Mouse (Mus musculus): ENCODE data around the gene Ttc22.

The Ttc22 gene

GRCm38 (mm10) chr4:106622030-106622493 lies at the start of gene Ttc22:
Gene Ttc22 (plus strand): TSS chr4:106622432.
- DNase-seq (ENCODE audit: low read depth, low spot score) = no peak

GRCm38 (mm10) chr4:106575022-106575421 lies 47.2 kb upstream of the Ttc22 start:
- no peak for DNase-seq (ENCODE audit: low read depth, low spot score)

- no peak for DNase-seq (ENCODE audit: low read depth, low spot score)
Observed at GRCm38 (mm10) chr4:106577511-106577910, 44.7 kb upstream of the Ttc22 start.

- no peak for DNase-seq (ENCODE audit: low read depth, low spot score)
Observed at GRCm38 (mm10) chr4:106581176-106581864, 40.9 kb upstream of the Ttc22 start.

- DNase-seq (ENCODE audit: low read depth, low spot score) = no peak
Observed at GRCm38 (mm10) chr4:106581865-106582204, 40.4 kb upstream of the Ttc22 start.

GRCm38 (mm10) chr4:106582428-106583153 lies 39.6 kb upstream of the Ttc22 start:
- no peak for DNase-seq (ENCODE audit: low read depth, low spot score)

GRCm38 (mm10) chr4:106584665-106585064 lies 37.6 kb upstream of the Ttc22 start:
- no peak for DNase-seq (ENCODE audit: low read depth, low spot score)

GRCm38 (mm10) chr4:106587075-106587474 lies 35.2 kb upstream of the Ttc22 start:
- DNase-seq (ENCODE audit: low read depth, low spot score) = no peak

- no peak for DNase-seq (ENCODE audit: low read depth, low spot score)
Observed at GRCm38 (mm10) chr4:106590142-106590541, 32.1 kb upstream of the Ttc22 start.

GRCm38 (mm10) chr4:106590871-106591270 lies 31.4 kb upstream of the Ttc22 start:
- no peak for DNase-seq (ENCODE audit: low read depth, low spot score)

GRCm38 (mm10) chr4:106593636-106594035 lies 28.6 kb upstream of the Ttc22 start:
- DNase-seq (ENCODE audit: low read depth, low spot score) = no peak

GRCm38 (mm10) chr4:106596200-106596599 lies 26.0 kb upstream of the Ttc22 start:
- DNase-seq (ENCODE audit: low read depth, low spot score) = no peak

GRCm38 (mm10) chr4:106597055-106597454 lies 25.2 kb upstream of the Ttc22 start:
- no peak for DNase-seq (ENCODE audit: low read depth, low spot score)

GRCm38 (mm10) chr4:106597741-106598140 lies 24.5 kb upstream of the Ttc22 start:
- DNase-seq (ENCODE audit: low read depth, low spot score) = no peak

- no peak for DNase-seq (ENCODE audit: low read depth, low spot score)
Observed at GRCm38 (mm10) chr4:106599415-106599814, 22.8 kb upstream of the Ttc22 start.

GRCm38 (mm10) chr4:106600770-106601169 lies 21.5 kb upstream of the Ttc22 start:
- DNase-seq (ENCODE audit: low read depth, low spot score) = no peak

- peak; percentile 68 for DNase-seq (ENCODE audit: low read depth, low spot score)
Observed at GRCm38 (mm10) chr4:106606639-106607554, 15.3 kb upstream of the Ttc22 start.

GRCm38 (mm10) chr4:106607905-106608304 lies 14.3 kb upstream of the Ttc22 start:
- DNase-seq (ENCODE audit: low read depth, low spot score) = no peak

- DNase-seq (ENCODE audit: low read depth, low spot score) = no peak
Observed at GRCm38 (mm10) chr4:106613105-106613504, 9.1 kb upstream of the Ttc22 start.

GRCm38 (mm10) chr4:106613560-106613959 lies 8.7 kb upstream of the Ttc22 start:
- DNase-seq (ENCODE audit: low read depth, low spot score) = no peak

GRCm38 (mm10) chr4:106614180-106614797 lies 7.9 kb upstream of the Ttc22 start:
- peak; percentile 82 for DNase-seq (ENCODE audit: low read depth, low spot score)

GRCm38 (mm10) chr4:106614881-106615280 lies 7.4 kb upstream of the Ttc22 start:
- DNase-seq (ENCODE audit: low read depth, low spot score) = no peak
